Mouse (Mus musculus): ENCODE measurements around the gene Wdr48. TPM values are rescaled to one million over a fixed set of nuclear protein-coding genes. Genes with fewer than 3 reads are reported as not detected.

The Wdr48 gene
- polyA plus RNA-seq (2015; fragmentation: Nextera tagmentation; extraction: Ambion mirVana): 14.3 and 16.5 TPM in 2 replicates

GRCm38 (mm10) chr9:119894339-119895009, at the start of gene Wdr48:
TSS of gene Wdr48 (plus strand) at chr9:119894878.
- 3% methylated on average over 34 of the region's 34 CpGs for WGBS
- no peaks in the 10 kb centered on the region for H3K27me3 ChIP-seq (replicated peaks; ENCODE audit: control insufficient read depth, insufficient read depth, low read length)
- peak within 1 kb of the TSS; percentile 78 for H3K9ac ChIP-seq (ENCODE audit: low read depth, low read length)
- no peaks in the 10 kb centered on the region for H3K36me3 ChIP-seq (ENCODE audit: control insufficient read depth, insufficient read depth)
- peaks cover 8% of the 10 kb centered on the region for H3K4me1 ChIP-seq (replicated peaks; ENCODE audit: control insufficient read depth, insufficient read depth, low read length)
- peak; percentile 98 for ATAC-seq
- TF ChIP-seq CTCF (IDR thresholded peaks at IDR 0.05; ENCODE audit: low read depth): no peak
- H3K4me3 ChIP-seq (ENCODE audit: low read depth, low read length): peak within 1 kb of the TSS; percentile 98
- peak within 1 kb of the TSS; percentile 76 for H3K27ac ChIP-seq (ENCODE audit: low read depth, low read length)
- H3K4me2 ChIP-seq (replicated peaks; ENCODE audit: low read depth): peak within 1 kb of the TSS; percentile 79
- no peaks in the 10 kb centered on the region for H3K9me3 ChIP-seq (ENCODE audit: control insufficient read depth)

GRCm38 (mm10) chr9:119847187-119847586, 47.5 kb upstream of the Wdr48 start:
- Histone ChIP-seq H3K4me3 (ENCODE audit: low read depth, low read length) (no peak overlapping the region), H3K27me3 (replicated peaks; ENCODE audit: control insufficient read depth, insufficient read depth, low read length) (no peaks in the 10 kb centered on the region), H3K9ac (ENCODE audit: low read depth, low read length) (no peak overlapping the region), H3K4me2 (replicated peaks; ENCODE audit: low read depth) (no peak overlapping the region), H3K27ac (ENCODE audit: low read depth, low read length) (no peak overlapping the region), H3K9me3 (ENCODE audit: control insufficient read depth) (no peaks in the 10 kb centered on the region), H3K4me1 (replicated peaks; ENCODE audit: control insufficient read depth, insufficient read depth, low read length) (no peaks in the 10 kb centered on the region), H3K36me3 (ENCODE audit: control insufficient read depth, insufficient read depth) (no peaks in the 10 kb centered on the region)
- ATAC-seq: no peak
- 88% methylated on average over 6 of the region's 6 CpGs for WGBS
- TF ChIP-seq CTCF (IDR thresholded peaks at IDR 0.05; ENCODE audit: low read depth): no peak

- Histone ChIP-seq H3K4me3 (ENCODE audit: low read depth, low read length) (no peak overlapping the region), H3K27ac (ENCODE audit: low read depth, low read length) (no peak overlapping the region), H3K4me2 (replicated peaks; ENCODE audit: low read depth) (no peak overlapping the region), H3K4me1 (replicated peaks; ENCODE audit: control insufficient read depth, insufficient read depth, low read length) (no peaks in the 10 kb centered on the region), H3K27me3 (replicated peaks; ENCODE audit: control insufficient read depth, insufficient read depth, low read length) (no peaks in the 10 kb centered on the region), H3K9ac (ENCODE audit: low read depth, low read length) (no peak overlapping the region), H3K36me3 (ENCODE audit: control insufficient read depth, insufficient read depth) (no peaks in the 10 kb centered on the region), H3K9me3 (ENCODE audit: control insufficient read depth) (no peaks in the 10 kb centered on the region)
- no peak for ATAC-seq
- 50% methylated on average over 7 of the region's 7 CpGs for whole genome bisulfite sequencing
- no peak for TF ChIP-seq CTCF (IDR thresholded peaks at IDR 0.05; ENCODE audit: low read depth)
Observed at GRCm38 (mm10) chr9:119848671-119849070, 46.0 kb upstream of the Wdr48 start.

- Histone ChIP-seq H3K27ac (ENCODE audit: low read depth, low read length) (no peak overlapping the region), H3K9ac (ENCODE audit: low read depth, low read length) (no peak overlapping the region), H3K4me1 (replicated peaks; ENCODE audit: control insufficient read depth, insufficient read depth, low read length) (no peaks in the 10 kb centered on the region), H3K4me2 (replicated peaks; ENCODE audit: low read depth) (no peak overlapping the region), H3K9me3 (ENCODE audit: control insufficient read depth) (no peaks in the 10 kb centered on the region), H3K27me3 (replicated peaks; ENCODE audit: control insufficient read depth, insufficient read depth, low read length) (no peaks in the 10 kb centered on the region), H3K36me3 (ENCODE audit: control insufficient read depth, insufficient read depth) (no peaks in the 10 kb centered on the region), H3K4me3 (ENCODE audit: low read depth, low read length) (no peak overlapping the region)
- no peak for TF ChIP-seq CTCF (IDR thresholded peaks at IDR 0.05; ENCODE audit: low read depth)
- WGBS: 14% methylated on average over 8 of the region's 8 CpGs
- ATAC-seq: no peak
Observed at GRCm38 (mm10) chr9:119849214-119849613, 45.5 kb upstream of the Wdr48 start.

- 77% methylated on average over 10 of the region's 10 CpGs for WGBS
- Histone ChIP-seq H3K4me1 (replicated peaks; ENCODE audit: control insufficient read depth, insufficient read depth, low read length) (no peaks in the 10 kb centered on the region), H3K4me2 (replicated peaks; ENCODE audit: low read depth) (no peak overlapping the region), H3K36me3 (ENCODE audit: control insufficient read depth, insufficient read depth) (no peaks in the 10 kb centered on the region), H3K4me3 (ENCODE audit: low read depth, low read length) (no peak overlapping the region), H3K9ac (ENCODE audit: low read depth, low read length) (no peak overlapping the region), H3K9me3 (ENCODE audit: control insufficient read depth) (no peaks in the 10 kb centered on the region), H3K27ac (ENCODE audit: low read depth, low read length) (no peak overlapping the region), H3K27me3 (replicated peaks; ENCODE audit: control insufficient read depth, insufficient read depth, low read length) (no peaks in the 10 kb centered on the region)
- peak; percentile 44 for TF ChIP-seq CTCF (IDR thresholded peaks at IDR 0.05; ENCODE audit: low read depth)
- ATAC-seq: no peak
Observed at GRCm38 (mm10) chr9:119852347-119853030, 42.2 kb upstream of the Wdr48 start.

GRCm38 (mm10) chr9:119853071-119853846, 41.4 kb upstream of the Wdr48 start:
- ATAC-seq: no peak

More at GRCm38 (mm10) chr9:119853071-119853846, 41.4 kb upstream of the Wdr48 start:
- no peaks in the 10 kb centered on the region for H3K36me3 ChIP-seq (ENCODE audit: control insufficient read depth, insufficient read depth)
- no peak overlapping the region for H3K4me3 ChIP-seq (ENCODE audit: low read depth, low read length)
- no peaks in the 10 kb centered on the region for H3K27me3 ChIP-seq (replicated peaks; ENCODE audit: control insufficient read depth, insufficient read depth, low read length)
- H3K4me1 ChIP-seq (replicated peaks; ENCODE audit: control insufficient read depth, insufficient read depth, low read length): no peaks in the 10 kb centered on the region
- WGBS: 51% methylated on average over 2 of the region's 2 CpGs
- no peak overlapping the region for H3K4me2 ChIP-seq (replicated peaks; ENCODE audit: low read depth)
- TF ChIP-seq CTCF (IDR thresholded peaks at IDR 0.05; ENCODE audit: low read depth): no peak
- H3K9ac ChIP-seq (ENCODE audit: low read depth, low read length): no peak overlapping the region
- no peaks in the 10 kb centered on the region for H3K9me3 ChIP-seq (ENCODE audit: control insufficient read depth)
- H3K27ac ChIP-seq (ENCODE audit: low read depth, low read length): no peak overlapping the region
